Mouse (Mus musculus): ENCODE results near the gene Edaradd. TPM values are rescaled to one million over a fixed set of nuclear protein-coding genes. Genes with fewer than 3 reads are reported as not detected.

The Edaradd gene
- polyA plus RNA-seq, 1 experiment from 2014 or later = 1.6 TPM

DNA sequence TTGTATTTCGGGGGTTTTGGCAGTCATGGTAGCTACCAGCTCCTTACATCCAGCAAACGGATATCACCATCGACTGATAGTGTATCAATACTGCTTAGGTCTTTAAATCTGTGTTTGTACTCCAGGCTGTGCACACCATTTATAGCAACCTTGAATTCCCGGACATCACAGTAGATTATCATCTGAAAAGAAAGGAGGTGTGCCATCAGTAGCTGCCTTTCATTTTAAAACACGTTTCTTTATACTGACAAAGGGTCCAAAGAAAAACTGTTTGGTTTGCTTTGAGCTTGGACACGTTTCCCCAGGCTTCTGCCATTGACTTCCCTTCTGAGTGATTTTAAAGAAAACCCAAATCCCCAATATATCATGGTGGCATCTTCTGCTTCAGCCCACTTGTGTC is 79.4 kb downstream of the Edaradd start:
- DNase-seq (ENCODE audit: low spot score) = no peak
- Histone ChIP-seq H3K9ac (ENCODE audit: low read depth, low read length) (no peak overlapping the region), H3K36me3 (ENCODE audit: insufficient read depth, low read length) (peaks cover 30% of the 10 kb centered on the region), H3K27ac (no peak overlapping the region), H3K27me3 (ENCODE audit: insufficient read depth, low read length) (no peaks in the 10 kb centered on the region), H3K4me2 (ENCODE audit: low read length) (no peak overlapping the region), H3K4me3 (replicated peaks; ENCODE audit: low read depth, low read length) (no peak overlapping the region), H3K9me3 (replicated peaks; ENCODE audit: low read length) (no peaks in the 10 kb centered on the region), H3K4me1 (replicated peaks; ENCODE audit: insufficient read depth, low read length) (no peaks in the 10 kb centered on the region)
- 93% methylated on average over 6 of the region's 6 CpGs for WGBS
- no peak for TF ChIP-seq CTCF (IDR thresholded peaks at IDR 0.05; ENCODE audit: low read depth)
- ATAC-seq (replicated peaks; ENCODE audit: low FRiP score, low read depth) = no peak

DNA sequence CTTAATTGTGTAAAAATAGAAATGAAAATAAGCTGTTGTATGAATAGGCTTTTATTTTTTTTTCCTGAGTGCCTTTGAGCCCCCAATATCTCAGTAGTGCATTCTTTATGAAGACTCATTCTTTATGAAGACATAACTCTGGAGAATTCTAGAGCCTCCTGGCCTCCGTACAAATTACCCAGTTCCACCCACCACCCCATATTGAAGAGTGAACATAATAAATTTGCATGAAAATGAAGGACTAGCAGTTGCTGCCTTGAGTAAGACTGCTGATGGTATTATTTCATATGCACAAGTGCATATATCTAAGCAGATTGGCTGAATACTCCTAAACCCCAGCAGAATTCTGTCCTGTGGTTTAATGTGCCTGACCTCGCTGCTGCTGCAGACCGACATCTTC is 80.7 kb downstream of the Edaradd start:
- Histone ChIP-seq H3K4me2 (ENCODE audit: low read length) (no peak overlapping the region), H3K4me3 (replicated peaks; ENCODE audit: low read depth, low read length) (no peak overlapping the region), H3K4me1 (replicated peaks; ENCODE audit: insufficient read depth, low read length) (no peaks in the 10 kb centered on the region), H3K36me3 (ENCODE audit: insufficient read depth, low read length) (peaks cover 37% of the 10 kb centered on the region), H3K9ac (ENCODE audit: low read depth, low read length) (no peak overlapping the region), H3K9me3 (replicated peaks; ENCODE audit: low read length) (no peaks in the 10 kb centered on the region), H3K27ac (no peak overlapping the region), H3K27me3 (ENCODE audit: insufficient read depth, low read length) (no peaks in the 10 kb centered on the region)
- DNase-seq (ENCODE audit: low spot score) = no peak
- TF ChIP-seq CTCF (IDR thresholded peaks at IDR 0.05; ENCODE audit: low read depth) = no peak
- ATAC-seq (replicated peaks; ENCODE audit: low FRiP score, low read depth) = no peak
- 94% methylated on average over 3 of the region's 3 CpGs for WGBS

DNA sequence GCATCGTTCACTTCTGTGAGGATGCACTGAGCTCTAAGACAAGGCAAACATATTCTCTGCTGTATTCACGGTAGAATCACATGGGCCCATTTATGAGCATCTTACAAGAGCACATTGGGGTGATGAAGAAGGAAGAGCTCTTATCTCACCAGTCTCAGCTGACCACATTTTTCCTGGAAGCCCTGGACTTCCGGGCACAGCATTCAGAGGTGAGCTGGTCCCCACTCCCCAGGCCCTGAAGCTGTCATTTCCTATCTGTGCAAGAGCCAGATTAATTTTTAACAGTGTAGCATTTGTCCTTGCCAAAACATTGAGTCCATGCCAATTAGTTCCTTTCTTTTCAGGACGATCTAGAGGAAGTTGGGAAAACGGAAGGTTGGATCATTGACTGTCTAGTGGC is 86.4 kb downstream of the Edaradd start:
- no peak for ATAC-seq (replicated peaks; ENCODE audit: low FRiP score, low read depth)
- H3K4me1 ChIP-seq (replicated peaks; ENCODE audit: insufficient read depth, low read length) = no peaks in the 10 kb centered on the region
- DNase-seq (ENCODE audit: low spot score) = no peak
- no peaks in the 10 kb centered on the region for H3K27me3 ChIP-seq (ENCODE audit: insufficient read depth, low read length)
- no peak overlapping the region for H3K4me2 ChIP-seq (ENCODE audit: low read length)
- H3K9me3 ChIP-seq (replicated peaks; ENCODE audit: low read length) = no peaks in the 10 kb centered on the region
- no peak overlapping the region for H3K27ac ChIP-seq
- TF ChIP-seq CTCF (IDR thresholded peaks at IDR 0.05; ENCODE audit: low read depth) = no peak
- peaks cover 67% of the 10 kb centered on the region for H3K36me3 ChIP-seq (ENCODE audit: insufficient read depth, low read length)
- H3K4me3 ChIP-seq (replicated peaks; ENCODE audit: low read depth, low read length) = no peak overlapping the region
- WGBS = 84% methylated on average over 5 of the region's 5 CpGs
- H3K9ac ChIP-seq (ENCODE audit: low read depth, low read length) = no peak overlapping the region

DNA sequence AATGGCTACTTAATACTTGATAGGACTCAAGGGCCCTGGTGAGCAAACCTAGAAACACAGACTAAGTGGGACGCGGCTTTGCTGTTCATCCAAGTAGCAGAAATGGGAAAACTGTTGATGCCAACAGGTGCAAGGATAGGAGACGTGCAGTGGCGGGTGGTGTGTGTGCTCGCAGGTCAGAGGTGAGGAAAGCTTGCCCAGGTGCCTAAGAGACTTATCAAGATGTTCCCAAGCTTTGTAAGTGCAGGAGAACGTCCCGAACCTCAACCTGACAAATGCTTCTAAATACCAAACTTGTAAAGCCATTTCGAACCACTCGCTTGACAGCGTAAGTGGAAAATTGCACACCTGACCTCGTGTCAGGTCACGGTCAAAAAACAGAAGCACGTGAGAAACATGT is 91.7 kb downstream of the Edaradd start:
- ATAC-seq (replicated peaks; ENCODE audit: low FRiP score, low read depth) (no peak), DNase-seq (ENCODE audit: low spot score) (no peak)
- Histone ChIP-seq H3K36me3 (ENCODE audit: insufficient read depth, low read length) (peaks cover 69% of the 10 kb centered on the region), H3K4me1 (replicated peaks; ENCODE audit: insufficient read depth, low read length) (no peaks in the 10 kb centered on the region), H3K4me3 (replicated peaks; ENCODE audit: low read depth, low read length) (no peak overlapping the region), H3K9me3 (replicated peaks; ENCODE audit: low read length) (no peaks in the 10 kb centered on the region), H3K27ac (no peak overlapping the region), H3K4me2 (ENCODE audit: low read length) (no peak overlapping the region), H3K9ac (ENCODE audit: low read depth, low read length) (no peak overlapping the region), H3K27me3 (ENCODE audit: insufficient read depth, low read length) (no peaks in the 10 kb centered on the region)
- WGBS = 95% methylated on average over 13 of the region's 13 CpGs
- TF ChIP-seq CTCF (IDR thresholded peaks at IDR 0.05; ENCODE audit: low read depth) = no peak

Other genes with a start within 250 kb of the Edaradd start
- gene Actn2, start 179.7 kb downstream of the Edaradd start, polyA plus RNA-seq (2015; fragmentation: Nextera tagmentation; extraction: Ambion mirVana) = 3.1 and 3.5 TPM in 2 replicates
- 9.6 and 9.8 TPM in 2 replicates for gene Heatr1, start 125.4 kb downstream of the Edaradd start, polyA plus RNA-seq (2015; fragmentation: Nextera tagmentation; extraction: Ambion mirVana)
- gene Lgals8, start 55.5 kb downstream of the Edaradd start, polyA plus RNA-seq (2015; fragmentation: Nextera tagmentation; extraction: Ambion mirVana) = 27.5 and 30.0 TPM in 2 replicates
- 6.1 and 6.9 TPM in 2 replicates for gene Ero1lb, start 45.4 kb upstream of the Edaradd start, polyA plus RNA-seq (2015; fragmentation: Nextera tagmentation; extraction: Ambion mirVana)